Mouse (Mus musculus) c-Kit-positive CD71-positive TER-119-negative erythroid progenitor cells, embryonic 14.5 days (primary cell): ENCODE measurements around the gene St5.

ENCODE experiments used
- DNase-seq: peaks from one replicate; pipeline ENCODE4 v3.0.0-alpha.2; 2013; ENCODE audit warnings: low read depth

The St5 gene

DNA sequence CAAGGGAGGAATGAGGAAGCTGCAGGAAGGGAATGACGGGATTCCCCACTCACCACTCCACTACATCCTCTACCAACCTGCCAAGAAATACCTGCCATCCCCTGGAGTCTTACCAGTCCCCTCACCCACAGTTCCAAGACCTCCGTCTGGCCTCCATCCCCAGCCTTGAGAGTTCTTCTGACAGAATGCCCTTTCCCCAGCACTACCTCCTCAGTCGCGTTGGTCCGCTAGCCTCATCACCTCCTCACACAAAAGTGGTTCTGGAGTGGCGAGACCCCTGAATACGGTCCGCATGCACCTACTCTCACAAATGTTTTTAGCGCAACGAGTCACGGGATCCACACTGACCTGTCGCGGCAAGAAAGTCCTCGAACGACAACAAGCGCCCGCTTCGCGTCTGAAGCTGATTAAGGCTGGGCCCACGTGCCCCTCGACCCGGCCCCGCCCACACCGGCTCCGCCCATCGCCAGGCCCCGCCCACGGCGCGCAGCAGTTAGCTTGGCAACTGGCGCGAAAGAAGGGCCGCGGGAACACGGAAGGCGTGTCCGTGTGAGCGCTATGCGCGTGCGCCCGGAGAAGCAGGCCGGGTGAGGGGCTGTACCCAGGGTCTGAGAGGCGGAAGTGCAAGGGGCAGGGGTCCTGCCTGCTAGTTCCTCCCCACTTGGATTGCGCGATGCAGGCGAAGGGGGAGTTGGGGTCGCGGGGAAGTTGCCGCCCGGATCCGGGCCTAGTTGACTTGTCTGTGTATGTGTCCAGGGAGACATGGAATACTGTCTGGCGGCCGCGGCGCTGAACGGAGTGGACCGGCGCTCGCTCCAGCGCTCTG, at the start of gene St5, which contains the start of gene Akip1:
Gene St5, minus strand, starts transcription at position 416 of the 826 bp plus-strand sequence.
Gene Akip1, plus strand, starts transcription at position 501 of the 826 bp plus-strand sequence.
- peak; percentile 87 for DNase-seq

DNA sequence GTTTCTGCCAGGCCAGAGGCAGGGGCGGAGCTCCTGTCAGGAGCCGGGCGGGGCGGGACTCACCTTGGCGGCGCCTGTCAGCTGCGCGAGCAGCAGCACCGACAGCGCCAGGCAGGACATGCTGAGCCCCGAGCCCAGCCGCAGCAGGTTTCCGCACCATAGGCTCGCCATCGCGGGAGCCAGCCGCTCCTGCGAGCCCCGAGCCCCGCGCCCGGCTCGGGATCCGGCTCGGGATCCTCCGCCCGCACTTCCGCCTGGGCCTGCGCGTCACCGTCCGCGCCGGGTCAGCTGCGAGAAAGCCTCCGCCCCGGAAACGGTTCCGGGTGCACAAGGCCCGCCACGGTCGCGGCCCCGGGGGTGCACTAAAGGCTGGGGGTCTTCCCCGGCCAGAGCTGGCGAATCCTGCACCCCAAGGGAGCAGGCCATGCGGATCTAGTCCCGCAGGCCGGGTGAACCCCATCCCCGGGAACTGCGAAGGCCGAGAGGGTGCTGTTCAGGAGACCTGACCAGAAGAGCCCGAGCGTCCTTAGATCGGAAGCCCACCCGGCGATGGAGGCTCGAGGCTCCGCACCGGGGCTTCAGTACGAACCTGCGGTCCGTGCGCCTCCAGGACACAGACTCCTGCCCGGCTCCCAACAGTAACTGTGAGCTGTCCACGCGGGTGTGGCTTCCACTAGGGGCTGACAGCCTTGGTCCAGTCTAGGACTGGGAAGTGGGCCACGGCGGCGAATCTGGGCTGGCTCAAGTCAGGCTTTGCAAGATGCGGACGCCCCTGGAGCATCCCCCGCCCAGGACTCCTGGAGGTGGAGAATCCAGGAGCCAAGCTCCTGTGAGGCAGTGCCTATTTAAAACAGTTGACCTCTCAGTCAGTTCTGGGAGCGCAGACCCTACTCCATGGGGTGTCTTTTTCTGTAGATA, 48.9 kb upstream of the St5 start, which contains the start of gene Tmem9b:
Gene Tmem9b, minus strand, starts transcription at position 868 of the 918 bp plus-strand sequence.
- no peak for DNase-seq

- DNase-seq: no peak
Measured at GRCm38 (mm10) chr7:109751427-109752007, 48.1 kb upstream of the St5 start.

GRCm38 (mm10) chr7:109747747-109748146, 44.3 kb upstream of the St5 start:
- DNase-seq: no peak

DNA sequence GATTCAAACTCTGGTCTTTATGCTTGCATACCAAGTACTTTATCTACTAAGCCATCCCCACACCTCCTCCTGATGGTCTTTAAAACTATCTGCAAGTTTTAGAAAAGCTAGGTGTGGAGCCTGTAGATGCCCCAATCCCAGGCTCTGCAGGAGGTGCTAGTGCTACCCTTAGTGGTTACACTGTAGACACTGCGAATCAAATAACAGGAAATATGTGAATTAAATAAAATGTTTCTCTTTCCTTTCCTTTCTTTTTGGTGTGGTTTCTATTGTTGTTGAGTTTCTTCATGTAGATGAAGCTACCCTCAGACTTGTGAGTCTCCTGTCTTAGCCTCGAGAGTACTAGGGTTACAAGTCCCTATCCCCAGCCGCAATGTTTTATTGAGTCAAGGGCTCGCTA, 38.3 kb upstream of the St5 start:
- DNase-seq: no peak

DNA sequence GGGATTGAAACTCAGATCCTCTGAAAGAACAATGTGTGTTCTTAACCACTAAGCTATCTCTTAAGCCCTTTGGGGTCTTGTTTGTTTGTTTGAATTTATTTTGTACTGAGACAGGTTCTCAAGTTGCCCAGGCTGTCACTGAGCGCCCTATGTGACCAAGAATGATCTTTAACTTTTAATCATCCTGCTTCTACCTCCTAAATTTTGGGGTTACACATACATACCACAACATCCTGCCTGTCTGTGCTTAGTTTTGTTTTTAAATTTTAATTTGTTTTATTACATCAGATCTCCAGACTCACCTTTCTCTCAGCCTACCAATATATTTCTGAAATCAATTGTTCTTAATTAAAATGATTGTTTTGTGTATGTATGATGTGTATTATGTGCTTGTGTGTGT, 37.7 kb upstream of the St5 start:
- DNase-seq: no peak

GRCm38 (mm10) chr7:109739822-109740370, 36.5 kb upstream of the St5 start:
- DNase-seq: no peak

- no peak for DNase-seq
Measured at GRCm38 (mm10) chr7:109734806-109735205, 31.4 kb upstream of the St5 start.

DNA sequence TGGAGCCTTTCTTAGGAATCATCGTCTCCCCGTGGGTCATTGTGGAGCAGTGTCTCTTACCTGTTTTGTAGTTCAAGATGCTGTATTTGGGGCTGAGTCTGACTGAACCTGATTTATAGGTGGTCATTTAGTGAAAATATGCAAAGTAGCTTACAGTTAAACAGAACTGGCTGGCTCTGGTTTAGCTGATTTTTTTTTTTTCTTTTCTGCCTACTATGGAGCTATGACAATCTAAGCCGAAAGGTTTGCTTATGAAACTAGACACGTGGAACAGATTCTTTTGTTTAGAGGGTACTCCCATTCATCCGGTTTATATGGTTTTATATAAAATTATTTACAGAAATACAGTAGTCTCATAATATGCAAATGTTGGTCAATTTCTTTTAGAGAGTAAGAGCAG, 28.2 kb upstream of the St5 start, which contains the start of gene Ascl3:
Gene Ascl3, minus strand, starts transcription at position 101 of the 400 bp plus-strand sequence.
- DNase-seq: no peak

GRCm38 (mm10) chr7:109723697-109724096, 20.3 kb upstream of the St5 start, which contains the start of gene BC051019:
BC051019 (minus strand) TSS chr7:109723850.
- DNase-seq: no peak

GRCm38 (mm10) chr7:109723114-109723513, 19.7 kb upstream of the St5 start:
- DNase-seq: no peak

- peak; percentile 22 for DNase-seq
Measured at GRCm38 (mm10) chr7:109722618-109723017, 19.2 kb upstream of the St5 start.

DNA sequence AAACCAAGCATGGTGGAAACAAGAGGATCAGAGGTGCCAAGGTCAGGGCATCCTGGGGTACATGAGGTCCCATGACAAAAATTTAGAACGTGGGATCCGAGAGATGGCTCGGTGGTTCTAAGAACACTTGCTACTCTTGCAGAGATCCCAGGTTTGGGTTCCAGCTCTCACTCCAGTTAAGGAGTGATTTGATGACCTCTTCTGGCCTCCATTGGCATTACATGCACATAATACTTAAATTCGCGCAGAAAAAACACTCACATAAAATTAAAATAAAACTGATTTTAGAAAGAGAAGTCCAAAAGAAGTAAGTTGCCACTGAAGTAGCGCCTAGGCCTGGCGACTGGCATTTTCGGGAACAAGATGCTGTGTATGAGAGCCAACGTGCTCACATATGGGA, 15.9 kb upstream of the St5 start:
- DNase-seq: peak; percentile 34

DNA sequence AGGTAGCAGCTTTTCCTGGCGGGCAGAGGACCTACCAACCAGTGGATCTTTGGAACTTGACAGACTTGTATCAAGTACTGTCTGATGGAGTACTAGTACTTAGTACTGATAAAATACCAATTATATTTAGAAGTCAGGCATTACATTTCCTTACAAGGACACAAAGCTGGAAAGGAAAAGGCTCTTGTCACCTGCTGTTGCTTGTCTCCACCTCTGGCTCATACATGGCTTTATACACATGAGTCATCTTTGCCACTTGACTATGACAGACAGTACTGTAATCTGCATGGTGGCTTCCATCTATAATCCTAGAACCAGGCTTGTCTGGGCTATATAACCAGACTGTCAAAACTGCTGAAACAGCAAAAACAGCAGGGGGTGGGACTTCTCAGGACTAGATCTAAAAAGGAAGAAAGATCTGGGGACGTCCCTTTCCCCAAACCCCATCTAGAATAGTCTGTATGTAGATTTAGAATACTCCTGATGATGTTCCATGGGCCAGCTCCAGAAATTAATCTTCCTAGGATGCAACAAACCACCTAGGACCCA, 10.1 kb upstream of the St5 start:
- no peak for DNase-seq

- DNase-seq: no peak
Measured at GRCm38 (mm10) chr7:109712198-109712597, 8.8 kb upstream of the St5 start.

GRCm38 (mm10) chr7:109710069-109710468, 6.7 kb upstream of the St5 start:
- DNase-seq: no peak

DNA sequence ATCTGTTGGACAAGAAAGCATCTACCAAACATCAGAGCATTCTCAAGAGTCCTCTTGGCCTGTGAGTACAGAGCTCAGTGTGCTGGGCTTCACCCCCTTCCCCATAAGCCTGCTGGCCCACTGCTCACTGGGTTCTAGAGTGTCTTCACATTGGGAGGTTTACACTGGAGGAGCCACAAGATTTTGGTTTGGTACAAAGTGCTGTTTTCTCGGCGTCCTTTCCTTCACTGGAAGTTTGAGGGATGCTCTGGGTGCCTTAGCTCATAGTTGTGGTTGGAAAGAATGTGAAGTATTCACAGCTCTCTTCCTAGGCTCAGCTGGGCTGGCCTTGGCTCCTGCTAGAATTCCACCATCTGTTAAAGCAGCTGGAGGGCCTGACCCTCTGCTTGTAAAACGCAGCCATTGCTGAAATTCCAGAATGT, 5.6 kb upstream of the St5 start:
- DNase-seq: no peak

DNA sequence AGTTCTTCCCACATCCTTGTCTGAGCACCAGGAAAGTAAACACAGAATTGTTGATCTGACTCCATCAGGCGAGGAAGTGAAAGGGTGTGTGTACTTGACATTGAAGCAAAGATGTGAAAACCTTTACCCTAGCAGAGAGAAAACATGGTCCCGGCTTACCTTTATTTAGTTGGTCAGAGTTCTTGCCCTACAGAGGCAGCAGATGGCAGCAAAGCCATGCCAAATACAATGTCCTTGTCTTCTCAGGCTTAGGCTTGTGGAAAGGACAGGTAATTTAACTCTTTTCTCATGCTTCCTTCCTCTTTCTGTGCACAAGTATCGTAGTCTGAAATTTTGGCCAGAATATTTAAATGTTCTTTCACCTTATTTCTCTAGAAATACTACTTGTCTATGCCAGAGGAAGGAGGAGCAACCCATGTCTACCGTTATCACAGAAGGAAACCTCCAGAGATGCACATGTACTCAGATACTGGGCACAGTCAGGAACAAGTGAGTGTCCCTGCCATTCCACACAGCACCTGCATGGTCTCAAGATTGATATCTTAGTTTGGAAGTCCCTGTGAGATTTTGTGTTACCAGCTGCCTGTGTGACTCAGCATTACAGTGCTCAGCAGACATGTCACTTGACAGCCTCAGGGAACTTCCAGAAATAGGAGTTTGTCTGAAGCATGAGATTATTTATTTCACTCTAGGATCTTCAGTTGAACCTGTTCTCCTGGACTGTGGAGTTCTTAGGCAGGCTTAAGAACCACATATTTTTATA, 3.8 kb upstream of the St5 start:
- peak; percentile 55 for DNase-seq

GRCm38 (mm10) chr7:109704461-109704860, 1.1 kb upstream of the St5 start:
- no peak for DNase-seq

- DNase-seq: no peak
Measured at GRCm38 (mm10) chr7:109704016-109704377, 592 bp upstream of the St5 start.

DNA sequence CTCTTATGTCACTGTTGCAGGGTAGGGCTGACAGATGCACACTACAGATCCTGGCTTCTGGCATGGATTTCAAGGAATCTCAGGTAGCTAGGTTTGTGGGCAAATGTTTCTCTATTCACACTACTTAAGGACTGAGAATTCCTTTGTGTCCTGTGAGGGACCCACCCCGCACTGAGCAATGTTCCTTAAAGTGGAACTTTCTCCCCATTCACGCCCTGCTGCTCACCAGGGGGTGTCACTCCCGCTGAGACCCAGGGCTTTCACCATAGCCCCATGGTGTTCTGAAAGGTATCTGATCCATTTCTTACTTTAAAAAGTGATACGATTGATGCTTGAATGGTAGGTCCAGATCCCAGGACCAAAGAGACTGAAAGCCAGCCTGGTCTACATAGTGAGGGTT, 684 bp downstream of the St5 start:
- no peak for DNase-seq
